Mouse (Mus musculus): Measurements from ENCODE around the gene Gldn. TPM values are rescaled to one million over a fixed set of nuclear protein-coding genes. Genes with fewer than 3 reads are reported as not detected.

Gldn gene
- polyA plus RNA-seq, 1 experiment from 2014 or later = 0.20 TPM

- no peaks in the 10 kb centered on the region for H3K36me3 ChIP-seq (ENCODE audit: control insufficient read depth, insufficient read depth, low read length)
- 57% methylated on average over 4 of the region's 5 CpGs for WGBS
- H3K4me3 ChIP-seq (ENCODE audit: low read depth, low read length) = no peak overlapping the region
- peaks cover 6% of the 10 kb centered on the region; the same call in 1 of the 2 replicates for H3K4me1 ChIP-seq (ENCODE audit: control insufficient read depth, insufficient read depth, low read length)
- H3K27ac ChIP-seq (ENCODE audit: low read depth, low read length) = no peak overlapping the region
- DNase-seq (ENCODE audit: low spot score) = no peak
- no peaks in the 10 kb centered on the region for H3K9me3 ChIP-seq (replicated peaks; ENCODE audit: control insufficient read depth, low read length)
- H3K9ac ChIP-seq (ENCODE audit: low read length) = no peak overlapping the region
- ATAC-seq = no peak
- H3K4me2 ChIP-seq (ENCODE audit: low read length) = no peak overlapping the region
- peaks cover 11% of the 10 kb centered on the region; the same call in 1 of the 2 replicates for H3K27me3 ChIP-seq (replicated peaks; ENCODE audit: control insufficient read depth, insufficient read depth, low read length)
Measured at GRCm38 (mm10) chr9:54287804-54288203, 1.5 kb downstream of the Gldn start.

- ATAC-seq (no peak), DNase-seq (ENCODE audit: low spot score) (no peak)
- Histone ChIP-seq H3K4me1 (ENCODE audit: control insufficient read depth, insufficient read depth, low read length) (no peaks in the 10 kb centered on the region), H3K36me3 (ENCODE audit: control insufficient read depth, insufficient read depth, low read length) (no peaks in the 10 kb centered on the region), H3K9ac (ENCODE audit: low read length) (no peak overlapping the region), H3K27ac (ENCODE audit: low read depth, low read length) (no peak overlapping the region), H3K4me2 (ENCODE audit: low read length) (no peak overlapping the region), H3K27me3 (replicated peaks; ENCODE audit: control insufficient read depth, insufficient read depth, low read length) (no peaks in the 10 kb centered on the region), H3K4me3 (ENCODE audit: low read depth, low read length) (no peak overlapping the region), H3K9me3 (replicated peaks; ENCODE audit: control insufficient read depth, low read length) (no peaks in the 10 kb centered on the region)
- WGBS = 83% methylated on average over 3 of the region's 3 CpGs
Measured at GRCm38 (mm10) chr9:54299389-54299788, 13.1 kb downstream of the Gldn start.

GRCm38 (mm10) chr9:54299792-54300191, 13.5 kb downstream of the Gldn start:
- Histone ChIP-seq H3K9ac (ENCODE audit: low read length) (no peak overlapping the region), H3K27ac (ENCODE audit: low read depth, low read length) (no peak overlapping the region), H3K27me3 (replicated peaks; ENCODE audit: control insufficient read depth, insufficient read depth, low read length) (no peaks in the 10 kb centered on the region), H3K9me3 (replicated peaks; ENCODE audit: control insufficient read depth, low read length) (no peaks in the 10 kb centered on the region), H3K4me2 (ENCODE audit: low read length) (no peak overlapping the region), H3K4me1 (ENCODE audit: control insufficient read depth, insufficient read depth, low read length) (no peaks in the 10 kb centered on the region), H3K4me3 (ENCODE audit: low read depth, low read length) (no peak overlapping the region), H3K36me3 (ENCODE audit: control insufficient read depth, insufficient read depth, low read length) (no peaks in the 10 kb centered on the region)
- ATAC-seq = no peak
- DNase-seq (ENCODE audit: low spot score) = no peak

GRCm38 (mm10) chr9:54301255-54301654, 15.0 kb downstream of the Gldn start:
- no peak for DNase-seq (ENCODE audit: low spot score)

GRCm38 (mm10) chr9:54308209-54308608, 21.9 kb downstream of the Gldn start:
- Histone ChIP-seq H3K27ac (ENCODE audit: low read depth, low read length) (no peak overlapping the region), H3K4me1 (ENCODE audit: control insufficient read depth, insufficient read depth, low read length) (no peaks in the 10 kb centered on the region), H3K9ac (ENCODE audit: low read length) (no peak overlapping the region), H3K4me3 (ENCODE audit: low read depth, low read length) (no peak overlapping the region), H3K4me2 (ENCODE audit: low read length) (no peak overlapping the region), H3K9me3 (replicated peaks; ENCODE audit: control insufficient read depth, low read length) (no peaks in the 10 kb centered on the region), H3K36me3 (ENCODE audit: control insufficient read depth, insufficient read depth, low read length) (no peaks in the 10 kb centered on the region), H3K27me3 (replicated peaks; ENCODE audit: control insufficient read depth, insufficient read depth, low read length) (no peaks in the 10 kb centered on the region)
- WGBS = 77% methylated on average over 1 of the region's 1 CpGs
- ATAC-seq (no peak), DNase-seq (ENCODE audit: low spot score) (no peak)

More at GRCm38 (mm10) chr9:54301255-54301654, 15.0 kb downstream of the Gldn start:
- no peak overlapping the region for H3K4me3 ChIP-seq (ENCODE audit: low read depth, low read length)
- 90% methylated on average over 4 of the region's 4 CpGs for WGBS
- no peaks in the 10 kb centered on the region for H3K36me3 ChIP-seq (ENCODE audit: control insufficient read depth, insufficient read depth, low read length)
- H3K9ac ChIP-seq (ENCODE audit: low read length) = no peak overlapping the region
- no peak overlapping the region for H3K4me2 ChIP-seq (ENCODE audit: low read length)
- H3K27ac ChIP-seq (ENCODE audit: low read depth, low read length) = no peak overlapping the region
- H3K9me3 ChIP-seq (replicated peaks; ENCODE audit: control insufficient read depth, low read length) = no peaks in the 10 kb centered on the region
- H3K27me3 ChIP-seq (replicated peaks; ENCODE audit: control insufficient read depth, insufficient read depth, low read length) = no peaks in the 10 kb centered on the region
- no peaks in the 10 kb centered on the region for H3K4me1 ChIP-seq (ENCODE audit: control insufficient read depth, insufficient read depth, low read length)
- ATAC-seq = no peak

- no peaks in the 10 kb centered on the region for H3K27me3 ChIP-seq (replicated peaks; ENCODE audit: control insufficient read depth, insufficient read depth, low read length)
- H3K4me2 ChIP-seq (ENCODE audit: low read length) = no peak overlapping the region
- H3K9ac ChIP-seq (ENCODE audit: low read length) = no peak overlapping the region
- no peak overlapping the region for H3K4me3 ChIP-seq (ENCODE audit: low read depth, low read length)
- WGBS = 21% methylated on average over 2 of the region's 2 CpGs
- no peak overlapping the region for H3K27ac ChIP-seq (ENCODE audit: low read depth, low read length)
- H3K4me1 ChIP-seq (ENCODE audit: control insufficient read depth, insufficient read depth, low read length) = no peaks in the 10 kb centered on the region
- ATAC-seq (peak; percentile 60; the same call in 1 of the 2 replicates), DNase-seq (ENCODE audit: low spot score) (peak; percentile 44)
- H3K9me3 ChIP-seq (replicated peaks; ENCODE audit: control insufficient read depth, low read length) = no peaks in the 10 kb centered on the region
- no peaks in the 10 kb centered on the region for H3K36me3 ChIP-seq (ENCODE audit: control insufficient read depth, insufficient read depth, low read length)
Measured at GRCm38 (mm10) chr9:54308751-54309358, 22.6 kb downstream of the Gldn start.

GRCm38 (mm10) chr9:54316363-54316762, 30.1 kb downstream of the Gldn start:
- Histone ChIP-seq H3K27ac (ENCODE audit: low read depth, low read length) (no peak overlapping the region), H3K9ac (ENCODE audit: low read length) (no peak overlapping the region), H3K36me3 (ENCODE audit: control insufficient read depth, insufficient read depth, low read length) (no peaks in the 10 kb centered on the region), H3K9me3 (replicated peaks; ENCODE audit: control insufficient read depth, low read length) (no peaks in the 10 kb centered on the region), H3K27me3 (replicated peaks; ENCODE audit: control insufficient read depth, insufficient read depth, low read length) (no peaks in the 10 kb centered on the region), H3K4me1 (ENCODE audit: control insufficient read depth, insufficient read depth, low read length) (no peaks in the 10 kb centered on the region), H3K4me3 (ENCODE audit: low read depth, low read length) (no peak overlapping the region), H3K4me2 (ENCODE audit: low read length) (no peak overlapping the region)
- no peak for DNase-seq (ENCODE audit: low spot score)
- WGBS = 80% methylated on average over 9 of the region's 9 CpGs
- no peak for ATAC-seq

GRCm38 (mm10) chr9:54323456-54323855, 37.2 kb downstream of the Gldn start:
- ATAC-seq = 0 out of 2 replicates have a peak, but pooled peaks have one; percentile 32
- Histone ChIP-seq H3K9me3 (replicated peaks; ENCODE audit: control insufficient read depth, low read length) (no peaks in the 10 kb centered on the region), H3K27me3 (replicated peaks; ENCODE audit: control insufficient read depth, insufficient read depth, low read length) (no peaks in the 10 kb centered on the region), H3K9ac (ENCODE audit: low read length) (no peak overlapping the region), H3K4me2 (ENCODE audit: low read length) (no peak overlapping the region), H3K27ac (ENCODE audit: low read depth, low read length) (no peak overlapping the region), H3K4me3 (ENCODE audit: low read depth, low read length) (no peak overlapping the region), H3K4me1 (ENCODE audit: control insufficient read depth, insufficient read depth, low read length) (no peaks in the 10 kb centered on the region), H3K36me3 (ENCODE audit: control insufficient read depth, insufficient read depth, low read length) (no peaks in the 10 kb centered on the region)
- DNase-seq (ENCODE audit: low spot score) = peak; percentile 54
- 44% methylated on average over 8 of the region's 8 CpGs for WGBS

GRCm38 (mm10) chr9:54329201-54329600, 42.9 kb downstream of the Gldn start:
- no peaks in the 10 kb centered on the region for H3K27me3 ChIP-seq (replicated peaks; ENCODE audit: control insufficient read depth, insufficient read depth, low read length)
- H3K9ac ChIP-seq (ENCODE audit: low read length) = no peak overlapping the region
- ATAC-seq (no peak), DNase-seq (ENCODE audit: low spot score) (no peak)
- no peaks in the 10 kb centered on the region for H3K4me1 ChIP-seq (ENCODE audit: control insufficient read depth, insufficient read depth, low read length)
- no peaks in the 10 kb centered on the region for H3K36me3 ChIP-seq (ENCODE audit: control insufficient read depth, insufficient read depth, low read length)
- H3K27ac ChIP-seq (ENCODE audit: low read depth, low read length) = no peak overlapping the region
- H3K9me3 ChIP-seq (replicated peaks; ENCODE audit: control insufficient read depth, low read length) = no peaks in the 10 kb centered on the region
- WGBS = 93% methylated on average over 7 of the region's 7 CpGs
- H3K4me3 ChIP-seq (ENCODE audit: low read depth, low read length) = no peak overlapping the region
- no peak overlapping the region for H3K4me2 ChIP-seq (ENCODE audit: low read length)

All from forebrain, embryonic 14.5 days (tissue).